Mouse (Mus musculus): ENCODE data around the gene Agap2. TPM values are rescaled to one million over a fixed set of nuclear protein-coding genes. Genes with fewer than 3 reads are reported as not detected.
A peak's percentile ranks its signal among the peaks of the same experiment; 100 is the strongest.
"Not testable (repeated sequence)": the region's sequence is repeated elsewhere in the genome, so short reads cannot be mapped to it uniquely, and the experiment has no call there.

Agap2 gene
- polyA plus RNA-seq, 1 experiment: 0.48 TPM

DNA sequence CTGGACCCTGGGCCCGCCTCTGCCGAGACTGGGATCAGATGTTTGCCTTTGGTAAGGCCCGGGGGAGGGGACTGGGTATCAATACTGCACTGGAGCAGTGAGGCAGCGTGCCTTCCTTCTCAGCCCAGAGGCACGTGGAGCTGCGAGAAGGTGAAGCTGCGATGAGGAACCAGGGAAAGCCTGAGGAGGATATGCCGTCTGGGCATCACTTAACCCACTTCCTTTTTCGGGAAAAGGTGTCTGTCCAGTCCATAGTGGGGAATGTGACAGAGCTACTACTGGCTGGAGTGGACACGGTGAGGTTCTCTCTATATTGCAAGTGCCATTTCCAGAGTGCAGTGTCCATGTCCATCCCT, 25.0 kb upstream of the Agap2 start:
- H3K4me1 ChIP-seq (ENCODE audit: control insufficient read depth, insufficient read depth, insufficient read length, low read length): peaks cover 6% of the 10 kb centered on the region

DNA sequence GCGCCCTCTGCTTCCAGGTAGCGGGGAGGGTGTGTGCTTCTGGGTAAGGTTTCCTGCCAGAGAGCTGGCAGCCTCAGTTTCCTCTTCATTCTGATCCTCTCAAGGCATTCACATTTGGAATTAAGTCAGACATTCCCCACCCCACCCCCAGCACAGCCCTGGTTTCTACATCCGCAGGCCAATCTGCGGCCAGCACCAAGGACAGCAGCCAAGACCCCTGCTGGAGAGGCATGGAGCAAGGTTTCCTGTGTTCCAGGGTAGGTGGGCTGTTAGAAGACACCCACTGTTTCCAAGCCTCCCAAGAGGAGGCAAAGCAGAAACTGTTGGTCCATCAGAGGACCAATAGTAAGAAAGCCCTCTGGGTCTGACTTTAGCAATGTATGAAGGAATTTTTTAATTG, 20.4 kb upstream of the Agap2 start:
- Histone ChIP-seq H3K4me1 (ENCODE audit: control insufficient read depth, insufficient read depth, insufficient read length, low read length) (no peaks in the 10 kb centered on the region), H3K4me3 (ENCODE audit: insufficient read depth, low read depth, low read length) (no peak overlapping the region), H3K27ac (replicated peaks; ENCODE audit: low read depth, low read length) (no peak overlapping the region)

More for the DNA sequence above, 25.0 kb upstream of the Agap2 start:
- Histone ChIP-seq H3K27ac (replicated peaks; ENCODE audit: low read depth, low read length) (no peak overlapping the region), H3K4me3 (ENCODE audit: insufficient read depth, low read depth, low read length) (no peak overlapping the region)

DNA sequence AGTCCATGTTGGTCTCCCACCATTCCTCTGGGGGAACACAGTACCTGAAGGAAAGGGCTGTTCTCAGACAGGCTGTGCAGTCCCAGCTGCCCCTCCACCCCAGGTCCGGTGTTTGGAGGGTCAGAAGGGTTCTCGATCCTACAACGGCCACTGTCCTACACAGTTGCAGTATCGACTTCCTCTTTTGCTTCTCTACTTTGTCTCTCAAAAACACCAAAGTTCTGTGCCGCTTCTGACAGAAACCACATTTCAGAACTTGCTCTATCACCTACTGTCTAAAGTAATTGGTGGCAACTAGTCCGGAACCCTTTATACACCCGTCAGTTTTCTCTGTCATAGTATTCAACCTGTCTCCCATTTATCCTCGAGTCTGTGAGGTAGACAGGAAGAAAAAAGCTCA, 19.7 kb upstream of the Agap2 start:
- H3K27ac ChIP-seq (replicated peaks; ENCODE audit: low read depth, low read length): no peak overlapping the region

GRCm38 (mm10) chr10:127056490-127056889, 18.6 kb upstream of the Agap2 start:
- H3K4me1 ChIP-seq (ENCODE audit: control insufficient read depth, insufficient read depth, insufficient read length, low read length): no peaks in the 10 kb centered on the region
- no peak overlapping the region for H3K4me3 ChIP-seq (ENCODE audit: insufficient read depth, low read depth, low read length)
- H3K27ac ChIP-seq (replicated peaks; ENCODE audit: low read depth, low read length): no peak overlapping the region

More for the DNA sequence above, 19.7 kb upstream of the Agap2 start:
- Histone ChIP-seq H3K4me3 (ENCODE audit: insufficient read depth, low read depth, low read length) (no peak overlapping the region), H3K4me1 (ENCODE audit: control insufficient read depth, insufficient read depth, insufficient read length, low read length) (no peaks in the 10 kb centered on the region)

GRCm38 (mm10) chr10:127058161-127058560, 16.9 kb upstream of the Agap2 start:
- Histone ChIP-seq H3K4me3 (ENCODE audit: insufficient read depth, low read depth, low read length) (peak overlapping the region; percentile 27), H3K4me1 (ENCODE audit: control insufficient read depth, insufficient read depth, insufficient read length, low read length) (no peaks in the 10 kb centered on the region), H3K27ac (replicated peaks; ENCODE audit: low read depth, low read length) (no peak overlapping the region)

DNA sequence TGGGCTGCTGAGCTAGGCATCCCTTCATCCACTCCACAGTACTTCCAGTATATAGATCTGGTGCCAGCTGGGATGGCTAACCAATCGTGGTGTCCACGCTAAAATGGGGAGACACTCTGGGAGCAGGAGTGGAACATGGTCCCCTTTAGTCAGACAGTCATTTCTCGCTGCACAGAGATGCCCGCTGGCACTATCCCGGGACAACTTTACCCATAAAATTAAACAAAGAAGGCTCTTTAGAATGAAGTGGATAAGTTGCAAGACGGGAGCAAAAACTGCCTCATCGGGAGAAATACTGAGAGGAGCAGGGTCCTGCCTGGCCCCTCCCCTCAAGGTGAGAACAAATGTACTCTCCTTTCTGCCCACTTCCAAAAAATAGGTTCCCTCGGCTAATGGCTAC, 16.4 kb upstream of the Agap2 start:
- Histone ChIP-seq H3K27ac (replicated peaks; ENCODE audit: low read depth, low read length) (no peak overlapping the region), H3K4me3 (ENCODE audit: insufficient read depth, low read depth, low read length) (peak overlapping the region; percentile 27), H3K4me1 (ENCODE audit: control insufficient read depth, insufficient read depth, insufficient read length, low read length) (no peaks in the 10 kb centered on the region)

GRCm38 (mm10) chr10:127059174-127059967, 15.7 kb upstream of the Agap2 start:
- no peak overlapping the region for H3K27ac ChIP-seq (replicated peaks; ENCODE audit: low read depth, low read length)
- peak overlapping the region; percentile 58 for H3K4me3 ChIP-seq (ENCODE audit: insufficient read depth, low read depth, low read length)
- H3K4me1 ChIP-seq (ENCODE audit: control insufficient read depth, insufficient read depth, insufficient read length, low read length): 0 out of 2 replicates have a peak, but pooled peaks cover 2% of the 10 kb centered on the region

DNA sequence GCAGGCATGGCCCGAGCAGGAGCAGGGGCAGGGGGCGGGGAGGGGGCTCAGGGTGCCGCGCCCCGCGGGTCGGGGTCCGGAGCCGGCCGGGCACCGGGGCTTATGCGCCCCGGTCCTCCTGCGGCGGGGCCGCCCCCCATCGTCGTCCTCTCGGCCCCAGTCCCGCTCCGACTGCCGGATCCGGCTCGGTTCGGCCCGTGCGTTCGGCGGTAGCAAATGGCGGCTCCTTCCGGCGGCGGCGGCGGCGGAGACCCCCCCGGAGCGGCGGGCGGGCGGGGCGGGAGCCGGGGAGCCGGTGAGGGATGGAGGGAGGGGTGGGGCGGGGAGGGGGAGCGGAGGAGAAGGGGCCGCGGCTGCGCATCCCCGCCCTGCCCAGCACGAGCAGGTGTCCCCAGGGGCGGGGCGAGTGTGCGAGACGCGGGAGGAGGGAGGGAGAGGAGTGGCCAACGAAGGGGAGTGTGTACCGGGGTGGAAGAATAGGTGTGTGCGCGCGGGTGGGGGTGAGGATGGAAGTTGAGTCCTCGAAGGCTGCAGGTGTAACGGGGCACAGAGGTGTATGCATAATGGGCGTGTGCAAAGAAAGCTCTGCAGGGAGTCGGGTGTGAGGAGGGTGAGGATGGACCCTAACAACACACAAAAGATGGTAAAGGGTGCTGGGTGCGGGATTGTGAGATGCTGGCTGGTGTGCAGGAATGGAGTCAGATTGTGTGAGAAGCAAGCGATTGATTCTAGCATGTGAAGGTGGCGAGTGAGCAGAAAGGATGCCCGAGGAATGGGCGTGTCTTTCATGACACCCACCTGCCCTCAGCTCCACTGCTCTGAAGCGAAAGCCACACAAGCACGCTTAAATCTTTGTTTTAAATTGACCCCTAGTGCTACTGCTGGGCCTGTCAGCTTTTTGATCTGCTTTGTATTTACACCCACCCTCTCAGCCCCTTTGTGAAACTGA, 14.8 kb upstream of the Agap2 start, which contains the start of gene March9:
March9 (minus strand) TSS at position 217 of the 949 bp plus-strand sequence.
- Histone ChIP-seq H3K4me3 (ENCODE audit: insufficient read depth, low read depth, low read length) (peak within 1 kb of the TSS; percentile 58), H3K4me1 (ENCODE audit: control insufficient read depth, insufficient read depth, insufficient read length, low read length) (0 out of 2 replicates have a peak, but pooled peaks cover 3% of the 10 kb centered on the region), H3K27ac (replicated peaks; ENCODE audit: low read depth, low read length) (no peak within 1 kb of the TSS)

DNA sequence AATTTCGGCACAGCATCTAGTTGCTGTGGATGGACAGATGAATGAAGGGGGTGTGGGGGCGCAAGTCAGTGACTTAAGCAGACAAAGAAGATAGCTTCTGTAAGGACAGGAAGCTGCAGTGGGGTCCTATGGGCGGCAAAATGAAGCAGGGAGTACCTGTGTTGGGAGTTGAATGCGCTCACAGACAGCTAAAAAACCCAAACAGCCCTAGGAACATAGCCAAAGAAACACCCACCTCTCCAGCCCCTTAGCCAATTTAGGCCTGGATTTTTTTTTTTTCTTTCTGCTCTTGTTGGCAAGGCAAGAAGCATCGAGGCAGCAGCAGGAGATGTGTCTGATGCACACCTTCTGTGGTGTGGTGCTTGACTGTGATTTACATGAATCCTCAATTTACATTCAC, 14.0 kb upstream of the Agap2 start:
- Histone ChIP-seq H3K4me3 (ENCODE audit: insufficient read depth, low read depth, low read length) (no peak overlapping the region), H3K27ac (replicated peaks; ENCODE audit: low read depth, low read length) (no peak overlapping the region)

DNA sequence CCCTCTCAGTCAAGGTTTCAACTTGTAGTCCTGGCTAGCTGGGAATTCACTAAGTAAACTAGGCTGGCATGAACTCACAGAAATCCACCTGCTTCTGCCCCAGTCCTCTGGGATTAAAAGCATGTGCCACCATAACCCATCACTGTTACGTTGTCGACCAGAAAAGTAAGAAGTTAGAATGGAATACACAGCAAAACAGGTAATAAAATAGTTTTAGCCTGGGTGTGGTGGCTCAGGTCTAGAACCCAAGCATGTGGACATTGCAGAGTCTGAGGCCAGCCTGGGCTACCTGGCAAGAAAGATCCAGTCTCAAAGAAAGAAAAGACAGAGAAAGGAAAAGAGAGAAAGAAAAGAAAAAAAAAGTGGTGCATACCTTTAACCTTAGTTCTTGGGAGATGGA, 13.6 kb upstream of the Agap2 start:
- 0 out of 2 replicates have a peak, but pooled peaks cover 3% of the 10 kb centered on the region for H3K4me1 ChIP-seq (ENCODE audit: control insufficient read depth, insufficient read depth, insufficient read length, low read length)
- H3K27ac ChIP-seq (replicated peaks; ENCODE audit: low read depth, low read length): no peak overlapping the region
- no peak overlapping the region for H3K4me3 ChIP-seq (ENCODE audit: insufficient read depth, low read depth, low read length)

More for the DNA sequence above, 14.0 kb upstream of the Agap2 start:
- H3K4me1 ChIP-seq (ENCODE audit: control insufficient read depth, insufficient read depth, insufficient read length, low read length): 0 out of 2 replicates have a peak, but pooled peaks cover 3% of the 10 kb centered on the region

- H3K4me1 ChIP-seq (ENCODE audit: control insufficient read depth, insufficient read depth, insufficient read length, low read length); H3K27ac ChIP-seq (replicated peaks; ENCODE audit: low read depth, low read length); H3K4me3 ChIP-seq (ENCODE audit: insufficient read depth, low read depth, low read length): not testable (repeated sequence)
Measured at GRCm38 (mm10) chr10:127062101-127062500, 13.0 kb upstream of the Agap2 start.

GRCm38 (mm10) chr10:127062503-127062902, 12.6 kb upstream of the Agap2 start:
- Histone ChIP-seq H3K4me3 (ENCODE audit: insufficient read depth, low read depth, low read length) (no peak overlapping the region), H3K27ac (replicated peaks; ENCODE audit: low read depth, low read length) (no peak overlapping the region), H3K4me1 (ENCODE audit: control insufficient read depth, insufficient read depth, insufficient read length, low read length) (0 out of 2 replicates have a peak, but pooled peaks cover 3% of the 10 kb centered on the region)

GRCm38 (mm10) chr10:127063239-127063872, 11.7 kb upstream of the Agap2 start, which contains the start of gene Cdk4:
Gene Cdk4, plus strand, starts transcription at chr10:127063534.
- peak within 1 kb of the TSS; percentile 41 for H3K27ac ChIP-seq (replicated peaks; ENCODE audit: low read depth, low read length)
- peak within 1 kb of the TSS; percentile 78 for H3K4me3 ChIP-seq (ENCODE audit: insufficient read depth, low read depth, low read length)
- 0 out of 2 replicates have a peak, but pooled peaks cover 3% of the 10 kb centered on the region for H3K4me1 ChIP-seq (ENCODE audit: control insufficient read depth, insufficient read depth, insufficient read length, low read length)

DNA sequence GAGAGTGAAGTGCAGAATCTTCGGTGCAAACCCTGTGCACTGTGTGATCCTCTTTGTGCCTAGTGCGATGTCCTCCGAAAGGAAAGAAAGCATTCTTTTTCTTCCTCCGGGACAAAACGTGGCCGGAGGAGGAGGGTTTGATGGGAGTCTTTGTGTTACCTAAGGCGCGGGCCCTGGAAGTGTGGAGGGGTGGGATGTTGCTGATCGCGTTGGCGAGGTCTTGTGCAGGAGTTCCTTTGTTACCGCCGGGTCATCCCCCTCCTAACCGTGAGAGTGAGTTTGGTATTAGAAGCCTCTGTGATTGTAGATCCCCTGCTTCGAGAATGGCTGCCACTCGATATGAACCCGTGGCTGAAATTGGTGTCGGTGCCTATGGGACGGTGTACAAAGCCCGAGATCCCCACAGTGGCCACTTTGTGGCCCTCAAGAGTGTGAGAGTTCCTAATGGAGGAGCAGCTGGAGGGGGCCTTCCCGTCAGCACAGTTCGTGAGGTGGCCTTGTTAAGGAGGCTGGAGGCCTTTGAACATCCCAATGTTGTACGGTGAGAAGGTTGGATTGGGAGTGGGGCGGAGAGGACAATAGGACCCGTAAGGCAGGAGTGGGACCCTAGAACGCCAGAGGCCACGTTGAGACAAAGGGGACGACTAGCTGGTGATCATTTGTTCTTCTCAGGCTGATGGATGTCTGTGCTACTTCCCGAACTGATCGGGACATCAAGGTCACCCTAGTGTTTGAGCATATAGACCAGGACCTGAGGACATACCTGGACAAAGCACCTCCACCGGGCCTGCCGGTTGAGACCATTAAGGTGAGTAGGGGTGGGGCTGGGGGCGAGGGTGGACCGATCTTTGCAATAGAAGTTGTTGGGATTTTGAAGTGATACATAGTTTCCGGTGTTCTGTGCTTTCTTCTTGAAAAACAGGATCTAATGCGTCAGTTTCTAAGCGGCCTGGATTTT, 10.9 kb upstream of the Agap2 start:
- 0 out of 2 replicates have a peak, but pooled peaks cover 3% of the 10 kb centered on the region for H3K4me1 ChIP-seq (ENCODE audit: control insufficient read depth, insufficient read depth, insufficient read length, low read length)
- H3K4me3 ChIP-seq (ENCODE audit: insufficient read depth, low read depth, low read length): peak overlapping the region; percentile 78
- H3K27ac ChIP-seq (replicated peaks; ENCODE audit: low read depth, low read length): peak overlapping the region; percentile 41

Data from brown adipose tissue, adult 24 weeks (tissue).